Mouse (Mus musculus): ENCODE measurements around the gene Zfp850. TPM values are rescaled to one million over a fixed set of nuclear protein-coding genes. Genes with fewer than 3 reads are reported as not detected.
A peak's percentile ranks its signal among the peaks of the same experiment; 100 is the strongest.
"Not testable (repeated sequence)": the region's sequence is repeated elsewhere in the genome, so short reads cannot be mapped to it uniquely, and the experiment has no call there.

Zfp850 gene
- total RNA-seq (2021) = 1 to 10 TPM; 6.0 to 6.5 TPM

- intact Hi-C loops (cut with DNase I) = no loop called here
- DNase-seq (ENCODE audit: extremely low spot score in 1 of 2, low spot score in 2 of 2) = peak; percentile 70 to 89
Measured at GRCm38 (mm10) chr7:28013549-28014444, at the start of gene Zfp850. Gene Zfp850, minus strand, starts transcription at chr7:28014115.

- DNase-seq (ENCODE audit: extremely low spot score in 1 of 2, low spot score in 2 of 2) = no peak
- intact Hi-C loops (cut with DNase I) = no loop called here
Measured at GRCm38 (mm10) chr7:28059972-28060371, 46.1 kb upstream of the Zfp850 start.

- intact Hi-C loops (cut with DNase I) = loop anchor here (5.0 kb wide), 2 partner anchors 49 to 94 kb away; no protein-coding TSS in a partner anchor
- no peak for DNase-seq (ENCODE audit: extremely low spot score in 1 of 2, low spot score in 2 of 2)
Measured at GRCm38 (mm10) chr7:28053046-28053930, 39.4 kb upstream of the Zfp850 start.

- DNase-seq (ENCODE audit: extremely low spot score in 1 of 2, low spot score in 2 of 2) = no peak
- intact Hi-C loops (cut with DNase I) = loop anchor here (1.0 to 5.0 kb wide), 3 partner anchors 52 to 118 kb away; no protein-coding TSS in a partner anchor
Measured at GRCm38 (mm10) chr7:28050584-28050983, 36.7 kb upstream of the Zfp850 start.

GRCm38 (mm10) chr7:28049476-28050409 is 35.8 kb upstream of the Zfp850 start, which contains the start of gene Psmc4:
Gene Psmc4, minus strand, starts transcription at chr7:28050101.
- intact Hi-C loops (cut with DNase I) = loop anchor here (1.0 to 5.0 kb wide), 3 partner anchors 53 to 119 kb away; no protein-coding TSS in a partner anchor
- peak; percentile 97 to 98 for DNase-seq (ENCODE audit: extremely low spot score in 1 of 2, low spot score in 2 of 2)

- no peak for DNase-seq (ENCODE audit: extremely low spot score in 1 of 2, low spot score in 2 of 2)
- intact Hi-C loops (cut with DNase I) = no loop called here
Measured at GRCm38 (mm10) chr7:28044524-28044923, 30.6 kb upstream of the Zfp850 start.

GRCm38 (mm10) chr7:28014445-28014810 is 513 bp upstream of the Zfp850 start:
- DNase-seq (ENCODE audit: extremely low spot score in 1 of 2, low spot score in 2 of 2) = no peak
- intact Hi-C loops (cut with DNase I) = no loop called here

- intact Hi-C loops (cut with DNase I) = no loop called here
- no peak for DNase-seq (ENCODE audit: extremely low spot score in 1 of 2, low spot score in 2 of 2)
Measured at GRCm38 (mm10) chr7:28010271-28010670, 3.6 kb downstream of the Zfp850 start.

GRCm38 (mm10) chr7:27982197-27982596 is 31.7 kb downstream of the Zfp850 start:
- DNase-seq (ENCODE audit: extremely low spot score in 1 of 2, low spot score in 2 of 2) = no peak
- intact Hi-C loops (cut with DNase I) = no loop called here

GRCm38 (mm10) chr7:27978683-27979528 is 35.0 kb downstream of the Zfp850 start, which contains the start of gene Zfp780b:
Gene Zfp780b, minus strand, starts transcription at chr7:27979171.
- peak; percentile 55 to 69 for DNase-seq (ENCODE audit: extremely low spot score in 1 of 2, low spot score in 2 of 2)
- intact Hi-C loops (cut with DNase I) = no loop called here

- intact Hi-C loops (cut with DNase I) = loop anchor here (10.0 kb wide), 1 partner anchor 65 kb away; no protein-coding TSS in a partner anchor
- DNase-seq (ENCODE audit: extremely low spot score in 1 of 2, low spot score in 2 of 2) = not testable (repeated sequence)
Measured at GRCm38 (mm10) chr7:27949451-27949850, 64.5 kb downstream of the Zfp850 start.

GRCm38 (mm10) chr7:27941869-27942268 is 72.0 kb downstream of the Zfp850 start:
- not testable (repeated sequence) for DNase-seq (ENCODE audit: extremely low spot score in 1 of 2, low spot score in 2 of 2)
- intact Hi-C loops (cut with DNase I) = loop anchor here (10.0 kb wide), 1 partner anchor 57 kb away; no protein-coding TSS in a partner anchor

Other genes with a start within 250 kb of the Zfp850 start
- gene Zfp626, start 206.9 kb downstream of the Zfp850 start, total RNA-seq (2021) = 1 to 10 TPM; 6.4 to 8.3 TPM
- 1 to 10 TPM; 4.0 to 4.6 TPM for gene Zfp59, start 175.5 kb downstream of the Zfp850 start, total RNA-seq (2021)
- 1 to 10 TPM; 2.5 to 3.1 TPM for gene Zfp607a, start 156.6 kb downstream of the Zfp850 start, total RNA-seq (2021)
- gene Zfp974, start 84.7 kb downstream of the Zfp850 start, total RNA-seq (2021) = 10 to 100 TPM; 15.6 to 15.9 TPM
- gene Zfp780b, start 34.9 kb downstream of the Zfp850 start, total RNA-seq (2021) = 10 to 100 TPM; 22.1 to 23.8 TPM
- gene Psmc4, start 36.0 kb upstream of the Zfp850 start, total RNA-seq (2021) = 100 to 1,000 TPM; 128 to 135 TPM
- under 1 TPM; 0.15 to 0.36 TPM for gene Fcgbp, start 57.1 kb upstream of the Zfp850 start, total RNA-seq (2021)
- not detected for gene 9530053A07Rik, start 115.4 kb upstream of the Zfp850 start, total RNA-seq (2021)
- 10 to 100 TPM; 69.4 to 74.5 TPM for gene Fbl, start 155.6 kb upstream of the Zfp850 start, total RNA-seq (2021)
- 10 to 100 TPM; 32.9 to 34.8 TPM for gene Dyrk1b, start 165.4 kb upstream of the Zfp850 start, total RNA-seq (2021)

All from left cerebral cortex, postnatal 10 days (tissue).